Mouse (Mus musculus): Measurements from ENCODE around the gene Mroh2b. TPM values are rescaled to one million over a fixed set of nuclear protein-coding genes. Genes with fewer than 3 reads are reported as not detected.

Gene Mroh2b
- total RNA-seq (2017): not detected in 2 replicates

DNA sequence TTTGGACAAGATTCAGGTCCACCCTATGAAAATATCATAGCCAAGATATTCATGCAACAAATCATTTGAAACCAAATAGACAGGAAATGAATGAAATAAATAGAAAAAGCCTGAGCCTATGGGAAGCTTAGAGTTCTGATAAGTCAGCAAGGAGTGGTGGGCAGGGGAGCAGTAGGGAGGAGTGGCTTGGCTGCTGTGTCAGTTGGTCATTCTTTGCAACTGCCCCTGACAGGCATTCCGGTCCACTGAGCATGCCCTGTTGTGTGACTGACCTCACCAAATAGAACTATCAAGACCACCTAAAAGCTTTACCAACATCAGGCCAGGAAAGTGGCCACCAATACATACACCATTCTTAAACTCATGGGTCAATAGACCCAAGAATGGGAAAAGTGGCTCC lies at the start of gene Mroh2b:
Gene Mroh2b, plus strand, starts transcription at position 301 of the 400 bp plus-strand sequence.
- ATAC-seq (replicated peaks in 1 of 2; ENCODE audit: insufficient read depth in 1 of 2, low FRiP score in 2 of 2, low TSS enrichment in 1 of 2, low read depth in 1 of 2, poor library complexity in 2 of 2, severe bottlenecking in 2 of 2): no peak

DNA sequence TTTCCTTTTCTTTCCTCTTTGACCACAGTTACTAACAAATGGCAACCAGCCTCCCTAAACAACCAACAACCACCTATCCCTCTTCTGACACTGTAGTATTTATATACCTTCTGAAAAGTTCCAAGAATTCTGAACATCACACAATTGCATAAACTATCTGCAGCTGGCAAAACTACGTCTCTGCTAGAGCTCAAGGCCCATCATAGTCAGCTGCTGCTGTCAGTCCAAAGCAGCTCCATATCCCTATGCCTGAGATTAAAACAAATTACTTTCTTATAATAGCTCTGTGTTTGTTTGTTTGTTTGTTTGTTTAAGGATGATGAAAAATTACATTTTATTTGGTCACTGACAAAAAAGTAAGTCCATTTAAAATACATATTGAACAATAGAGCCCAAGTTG lies 48.5 kb upstream of the Mroh2b start:
- no peak for ATAC-seq (replicated peaks in 1 of 2; ENCODE audit: insufficient read depth in 1 of 2, low FRiP score in 2 of 2, low TSS enrichment in 1 of 2, low read depth in 1 of 2, poor library complexity in 2 of 2, severe bottlenecking in 2 of 2)

DNA sequence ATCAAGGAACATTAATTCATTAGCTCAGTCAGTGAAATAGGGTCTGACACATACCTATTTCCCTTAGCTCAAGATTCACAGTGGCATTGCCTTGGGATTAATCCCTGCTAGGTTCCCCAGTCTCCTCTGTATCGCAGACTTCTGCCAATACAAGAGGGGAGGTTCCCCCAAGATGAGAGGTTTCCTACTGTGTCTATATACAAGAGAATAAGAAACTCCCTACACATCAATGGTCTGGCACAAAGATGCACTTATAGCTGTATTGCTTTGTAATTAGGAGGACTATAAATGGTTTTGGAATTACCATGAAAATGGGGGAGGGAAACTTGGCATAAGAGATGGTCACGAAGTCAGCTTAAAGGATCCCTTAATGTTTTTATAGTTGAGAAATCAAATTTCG lies 3.6 kb upstream of the Mroh2b start:
- ATAC-seq (replicated peaks in 1 of 2; ENCODE audit: insufficient read depth in 1 of 2, low FRiP score in 2 of 2, low TSS enrichment in 1 of 2, low read depth in 1 of 2, poor library complexity in 2 of 2, severe bottlenecking in 2 of 2): no peak

DNA sequence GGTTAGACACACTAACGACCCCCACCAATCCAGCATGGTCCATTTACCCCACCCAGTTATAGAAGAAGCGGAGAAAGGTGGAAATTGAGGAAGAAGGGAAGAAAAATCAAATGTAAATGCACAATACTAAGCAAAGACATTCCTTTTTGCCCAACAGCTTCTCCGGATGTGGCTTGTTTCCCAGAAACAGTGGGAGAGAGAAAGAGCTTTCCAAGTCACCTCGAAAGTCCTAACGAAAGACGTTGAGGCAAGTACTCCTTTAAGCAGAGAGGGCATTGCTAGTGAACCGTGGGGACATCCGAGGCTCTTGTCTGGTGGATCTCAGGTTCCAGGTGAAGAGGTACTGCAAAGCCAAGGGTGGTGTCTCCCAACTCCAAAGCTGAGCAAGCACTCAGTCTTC lies 36.2 kb downstream of the Mroh2b start:
- ATAC-seq (replicated peaks in 1 of 2; ENCODE audit: insufficient read depth in 1 of 2, low FRiP score in 2 of 2, low TSS enrichment in 1 of 2, low read depth in 1 of 2, poor library complexity in 2 of 2, severe bottlenecking in 2 of 2): no peak

DNA sequence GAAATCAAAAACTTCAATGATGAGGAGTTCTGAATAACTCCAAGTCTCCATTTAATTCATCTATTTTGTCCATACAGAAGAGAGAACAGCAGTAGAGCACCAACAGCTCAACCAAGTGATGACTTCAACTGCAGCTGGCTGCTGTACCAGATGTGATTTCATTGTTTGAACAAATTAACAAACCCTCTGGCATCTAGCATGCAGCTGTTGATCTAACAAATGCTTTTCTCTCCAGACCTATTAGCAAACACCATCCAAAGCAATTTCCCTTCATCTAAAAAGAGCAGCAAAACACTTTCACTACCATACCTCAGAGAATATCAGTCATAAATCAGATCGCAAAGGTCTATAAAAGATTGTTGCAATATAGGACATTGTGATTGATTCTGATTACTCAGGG lies 74.8 kb downstream of the Mroh2b start:
- no peak for ATAC-seq (replicated peaks in 1 of 2; ENCODE audit: insufficient read depth in 1 of 2, low FRiP score in 2 of 2, low TSS enrichment in 1 of 2, low read depth in 1 of 2, poor library complexity in 2 of 2, severe bottlenecking in 2 of 2)

DNA sequence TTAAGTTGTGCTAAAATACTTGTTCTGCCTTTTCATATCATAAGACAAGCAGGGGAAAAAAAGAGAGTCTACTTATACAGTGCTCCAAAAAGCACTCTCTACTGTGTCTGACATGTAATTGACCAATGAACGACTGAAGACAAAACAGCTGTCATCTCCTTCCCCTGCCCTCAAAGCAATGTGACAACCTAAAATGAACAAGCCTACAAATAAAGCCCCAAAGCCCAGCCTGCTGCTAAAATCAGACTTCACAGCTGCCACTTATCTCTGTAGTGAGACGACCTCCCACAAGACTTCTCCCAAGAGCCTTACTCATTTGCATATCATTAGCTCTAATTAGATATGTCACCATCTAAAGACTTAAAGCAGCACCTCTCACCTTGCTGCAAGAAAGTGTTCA lies 104.4 kb downstream of the Mroh2b start:
- no peak for ATAC-seq (replicated peaks in 1 of 2; ENCODE audit: insufficient read depth in 1 of 2, low FRiP score in 2 of 2, low TSS enrichment in 1 of 2, low read depth in 1 of 2, poor library complexity in 2 of 2, severe bottlenecking in 2 of 2)

DNA sequence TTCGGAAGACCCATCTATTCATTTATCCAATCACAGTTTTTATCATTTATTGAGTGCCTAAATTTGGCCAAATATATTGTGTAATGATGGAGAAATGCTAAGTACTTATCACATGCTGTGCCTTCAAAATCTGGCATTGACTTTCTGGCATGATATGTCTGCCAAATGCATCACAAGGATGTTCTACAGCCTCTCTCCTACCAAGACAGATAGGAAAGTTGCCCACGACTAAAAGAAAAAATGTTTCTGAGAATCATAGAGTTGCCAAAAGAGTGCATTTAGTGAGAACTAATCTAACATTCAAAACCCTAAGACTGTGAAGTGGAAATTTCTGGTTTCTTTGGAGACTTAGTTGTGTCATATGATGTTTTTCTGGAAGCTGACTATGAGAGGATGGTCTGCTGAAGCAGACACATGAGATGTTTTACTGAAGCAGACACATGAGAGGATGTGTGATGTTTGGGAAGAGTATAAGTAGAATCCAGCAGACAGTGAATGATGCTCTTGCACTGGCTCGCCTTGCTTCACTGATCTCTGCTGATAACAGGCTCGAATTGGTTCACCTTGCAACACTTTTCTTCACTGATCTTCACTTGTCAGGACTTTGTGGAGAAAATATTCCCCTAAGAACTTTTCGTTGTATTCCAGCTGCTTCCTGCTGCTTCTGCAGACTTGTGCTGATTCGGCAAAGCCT lies 105.1 kb downstream of the Mroh2b start:
- no peak for ATAC-seq (replicated peaks in 1 of 2; ENCODE audit: insufficient read depth in 1 of 2, low FRiP score in 2 of 2, low TSS enrichment in 1 of 2, low read depth in 1 of 2, poor library complexity in 2 of 2, severe bottlenecking in 2 of 2)

DNA sequence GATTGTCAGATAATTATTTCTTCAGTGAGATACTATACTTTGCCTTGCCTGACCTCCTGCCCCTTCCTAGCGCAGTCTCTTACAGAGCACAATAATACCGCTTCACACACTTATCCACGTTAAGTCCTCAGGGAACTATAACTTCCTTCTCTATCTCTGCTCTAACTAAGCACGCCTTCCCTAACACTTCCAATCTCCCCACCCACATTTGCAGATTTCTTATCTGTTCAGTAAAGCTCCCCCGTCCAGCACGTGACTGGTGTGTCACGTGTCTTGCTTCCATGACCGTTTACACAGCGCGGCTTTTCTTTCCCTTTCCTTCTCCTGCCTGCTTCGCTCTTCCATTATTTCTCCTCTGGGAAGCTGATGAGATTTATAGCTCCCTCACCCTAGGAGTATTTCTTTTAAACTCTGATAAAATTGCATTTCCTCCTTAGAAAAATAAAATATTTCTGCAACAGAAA lies 111.1 kb downstream of the Mroh2b start:
- ATAC-seq (replicated peaks in 1 of 2; ENCODE audit: insufficient read depth in 1 of 2, low FRiP score in 2 of 2, low TSS enrichment in 1 of 2, low read depth in 1 of 2, poor library complexity in 2 of 2, severe bottlenecking in 2 of 2): no peak

Other genes starting within 250 kb of the Mroh2b start
- not detected in 2 replicates for gene C6, start 171.6 kb upstream of the Mroh2b start, total RNA-seq (2017)
- gene C7, start 165.0 kb downstream of the Mroh2b start, total RNA-seq (2017): 0.60 TPM in 1 of 2 replicates, not detected in the other
- 2.1 and 3.6 TPM in 2 replicates for gene Card6, start 209.8 kb downstream of the Mroh2b start, total RNA-seq (2017)
- gene Rpl37, start 217.9 kb downstream of the Mroh2b start, total RNA-seq (2017): 1,644 and 2,194 TPM in 2 replicates
- 25.6 and 38.5 TPM in 2 replicates for gene Prkaa1, start 245.1 kb downstream of the Mroh2b start, total RNA-seq (2017)

All from hematopoietic stem cell, adult 5-6 weeks (primary cell).